Mouse (Mus musculus) heart, embryonic 16.5 days (tissue): ENCODE data around the gene Pkn1. TPM values are rescaled to one million over a fixed set of nuclear protein-coding genes. Genes with fewer than 3 reads are reported as not detected.
A peak's percentile ranks its signal among the peaks of the same experiment; 100 is the strongest.

ENCODE experiments used
- ATAC-seq: fragments of 200-750 bp; cut with Nextera tagmentation; replicated peaks from 2 replicates; pipeline ENCODE4 v1.8.0; 2017; ENCODE audit warnings: moderate number of reproducible peaks; ENCODE audit not compliant: insufficient read depth, low FRiP score; ENCODE audit errors: extremely low read depth
- H3K27ac ChIP-seq: fragments of 300-500 bp; sonication (generic); 2 replicates; pipeline ENCODE4 v1.5.1; 2014; ENCODE audit warnings: mild to moderate bottlenecking, low read length, control low read depth, moderate library complexity
- H3K27me3 ChIP-seq: fragments of 300-500 bp; sonication (generic); 2 replicates; pipeline ENCODE4 v1.6.1; 2014; ENCODE audit warnings: low read length, mixed read lengths; ENCODE audit not compliant: control insufficient read depth, insufficient read depth
- H3K36me3 ChIP-seq: fragments of 300-500 bp; sonication (generic); 2 replicates; pipeline ENCODE4 v1.6.1; 2014; ENCODE audit not compliant: control insufficient read depth, insufficient read depth
- H3K4me1 ChIP-seq: fragments of 300-500 bp; sonication (generic); 2 replicates; pipeline ENCODE4 v1.6.1; 2014; ENCODE audit warnings: low read length, mixed read lengths; ENCODE audit not compliant: control insufficient read depth, insufficient read depth
- H3K4me2 ChIP-seq: fragments of 300-500 bp; sonication (generic); 2 replicates; pipeline ENCODE4 v1.6.1; 2014; ENCODE audit warnings: low read depth, mild to moderate bottlenecking, control low read depth, low read length
- H3K4me3 ChIP-seq: fragments of 300-500 bp; sonication (generic); 2 replicates; pipeline ENCODE4 v1.5.1; 2014; ENCODE audit warnings: mild to moderate bottlenecking, control low read depth, low read length
- H3K9ac ChIP-seq: fragments of 300-500 bp; sonication (generic); 2 replicates; pipeline ENCODE4 v1.6.1; 2014; ENCODE audit warnings: low read length, control low read depth
- H3K9me3 ChIP-seq: fragments of 300-500 bp; sonication (generic); replicated peaks from 2 replicates; pipeline ENCODE4 v1.6.1; 2016; ENCODE audit warnings: low read length; ENCODE audit not compliant: control insufficient read depth
- WGBS: fragments of 180-500 bp; shearing (Covaris S2); extraction: QIAGEN DNeasy Blood & Tissue Kit; methylation state at CpG from one replicate; pipeline ENCODE4 v1.1.7; 2014; 5-methylcytosine and 5-hydroxymethylcytosine counted together
- polyA plus RNA-seq: library from polyadenylated mRNA; unstranded; fragments of >200 nt; fragmentation: Nextera tagmentation; extraction: Ambion mirVana; gene quantifications from 2 replicates; pipeline ENCODE4 v1.2.1, GENCODE M21; 2015

The Pkn1 gene
- polyA plus RNA-seq, 1 experiment from 2014 or later, result 17.5 TPM

- Histone ChIP-seq H3K27me3 (no peaks in the 10 kb centered on the region), H3K27ac (no peak overlapping the region), H3K36me3 (no peaks in the 10 kb centered on the region), H3K4me1 (no peaks in the 10 kb centered on the region), H3K4me2 (no peak overlapping the region), H3K4me3 (no peak overlapping the region), H3K9me3 (peaks cover 7% of the 10 kb centered on the region; the same call in 1 of the 2 replicates), H3K9ac (no peak overlapping the region)
- no peak for ATAC-seq
- WGBS, result 79% methylated on average over 7 of the region's 7 CpGs
These were observed 66.8 kb downstream of the Pkn1 start for GRCm38 (mm10) chr8:83632083-83632707.

DNA sequence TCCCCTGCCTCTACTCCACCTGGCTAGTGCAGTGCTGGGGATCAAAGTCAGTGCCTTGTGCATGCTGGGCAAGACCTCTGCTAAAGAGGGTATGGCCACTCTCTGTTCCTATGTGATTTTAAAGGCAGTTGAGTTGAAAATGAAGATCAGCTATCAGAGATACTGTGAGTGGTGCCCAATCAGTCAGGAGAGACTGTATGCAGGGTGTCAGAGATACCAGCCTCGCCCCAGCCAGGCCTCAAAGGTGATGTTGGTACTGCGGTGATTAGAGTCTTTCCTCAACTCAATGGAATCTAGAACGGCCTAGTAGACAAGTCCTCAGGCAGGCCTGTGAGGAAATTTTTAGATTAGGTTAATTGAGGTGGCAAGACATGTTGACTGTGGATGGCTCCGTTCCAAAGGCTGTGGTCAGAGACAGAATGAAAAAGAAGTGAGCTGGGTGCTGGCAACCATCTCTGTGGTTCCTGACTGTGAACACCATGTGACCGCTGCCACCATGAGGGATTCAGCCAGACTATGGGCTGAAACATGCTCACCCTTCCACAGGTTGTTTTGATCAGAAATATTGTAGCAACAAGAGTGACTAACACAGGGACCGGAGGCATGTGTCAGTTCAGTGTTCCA, 73.2 kb downstream of the Pkn1 start:
- H3K4me3 ChIP-seq, result no peak overlapping the region
- WGBS, result 73% methylated on average over 6 of the region's 6 CpGs
- no peak for ATAC-seq

GRCm38 (mm10) chr8:83624739-83625138, 74.2 kb downstream of the Pkn1 start:
- Histone ChIP-seq H3K27ac (no peak overlapping the region), H3K27me3 (peaks cover 4% of the 10 kb centered on the region), H3K4me3 (no peak overlapping the region), H3K4me1 (peaks cover 3% of the 10 kb centered on the region; the same call in 1 of the 2 replicates), H3K9me3 (no peaks in the 10 kb centered on the region), H3K4me2 (no peak overlapping the region), H3K36me3 (no peaks in the 10 kb centered on the region), H3K9ac (no peak overlapping the region)
- no peak for ATAC-seq
- 43% methylated on average over 3 of the region's 3 CpGs for WGBS

More for the DNA sequence above, 73.2 kb downstream of the Pkn1 start:
- Histone ChIP-seq H3K9me3 (no peaks in the 10 kb centered on the region), H3K4me1 (peaks cover 3% of the 10 kb centered on the region; the same call in 1 of the 2 replicates), H3K27ac (no peak overlapping the region), H3K9ac (no peak overlapping the region), H3K36me3 (no peaks in the 10 kb centered on the region), H3K4me2 (no peak overlapping the region), H3K27me3 (peaks cover 4% of the 10 kb centered on the region)

GRCm38 (mm10) chr8:83623549-83623948, 75.4 kb downstream of the Pkn1 start:
- Histone ChIP-seq H3K27ac (no peak overlapping the region), H3K4me1 (peaks cover 3% of the 10 kb centered on the region; the same call in 1 of the 2 replicates), H3K9me3 (no peaks in the 10 kb centered on the region), H3K4me2 (no peak overlapping the region), H3K9ac (no peak overlapping the region), H3K4me3 (no peak overlapping the region), H3K36me3 (no peaks in the 10 kb centered on the region), H3K27me3 (peaks cover 4% of the 10 kb centered on the region)
- WGBS, result 70% methylated on average over 7 of the region's 7 CpGs
- ATAC-seq, result no peak

DNA sequence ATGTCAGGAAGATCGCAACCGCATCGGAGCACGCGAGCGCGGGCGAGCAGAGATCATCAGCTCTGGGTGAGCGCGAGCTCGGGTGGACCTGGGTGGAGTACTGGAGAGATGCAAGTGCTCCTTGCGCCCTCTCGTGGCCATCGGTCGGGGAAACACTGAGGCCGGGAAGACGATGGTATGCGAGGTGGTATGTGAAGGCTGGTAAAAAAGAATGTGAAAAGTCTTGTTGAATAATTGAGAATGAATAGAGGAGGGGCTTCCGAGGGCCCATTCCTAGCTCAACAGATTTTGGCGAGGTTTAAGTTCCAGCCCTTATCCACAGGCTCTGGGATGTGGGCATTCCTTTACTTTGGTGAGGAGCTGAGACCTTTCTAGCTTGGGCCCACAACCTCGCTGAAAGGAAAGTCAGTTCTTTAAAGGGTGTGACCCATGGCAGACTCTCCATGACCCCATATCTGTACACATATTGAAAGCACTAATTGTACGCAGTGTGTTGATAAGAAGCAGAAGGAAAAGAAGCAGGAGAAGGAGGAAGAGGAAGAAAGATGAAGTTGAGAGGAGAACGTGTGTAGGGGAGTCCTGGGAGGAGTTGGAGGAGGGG, 76.5 kb downstream of the Pkn1 start:
- no peaks in the 10 kb centered on the region for H3K9me3 ChIP-seq
- peak overlapping the region; percentile 44 for H3K4me3 ChIP-seq
- H3K4me2 ChIP-seq, result peak overlapping the region; percentile 73
- H3K27ac ChIP-seq, result no peak overlapping the region
- ATAC-seq, result peak; percentile 87
- WGBS, result 8% methylated on average over 23 of the region's 23 CpGs
- no peaks in the 10 kb centered on the region for H3K36me3 ChIP-seq
- peak overlapping the region; percentile 67 for H3K9ac ChIP-seq
- H3K4me1 ChIP-seq, result peaks cover 3% of the 10 kb centered on the region; the same call in 1 of the 2 replicates
- peaks cover 4% of the 10 kb centered on the region for H3K27me3 ChIP-seq

DNA sequence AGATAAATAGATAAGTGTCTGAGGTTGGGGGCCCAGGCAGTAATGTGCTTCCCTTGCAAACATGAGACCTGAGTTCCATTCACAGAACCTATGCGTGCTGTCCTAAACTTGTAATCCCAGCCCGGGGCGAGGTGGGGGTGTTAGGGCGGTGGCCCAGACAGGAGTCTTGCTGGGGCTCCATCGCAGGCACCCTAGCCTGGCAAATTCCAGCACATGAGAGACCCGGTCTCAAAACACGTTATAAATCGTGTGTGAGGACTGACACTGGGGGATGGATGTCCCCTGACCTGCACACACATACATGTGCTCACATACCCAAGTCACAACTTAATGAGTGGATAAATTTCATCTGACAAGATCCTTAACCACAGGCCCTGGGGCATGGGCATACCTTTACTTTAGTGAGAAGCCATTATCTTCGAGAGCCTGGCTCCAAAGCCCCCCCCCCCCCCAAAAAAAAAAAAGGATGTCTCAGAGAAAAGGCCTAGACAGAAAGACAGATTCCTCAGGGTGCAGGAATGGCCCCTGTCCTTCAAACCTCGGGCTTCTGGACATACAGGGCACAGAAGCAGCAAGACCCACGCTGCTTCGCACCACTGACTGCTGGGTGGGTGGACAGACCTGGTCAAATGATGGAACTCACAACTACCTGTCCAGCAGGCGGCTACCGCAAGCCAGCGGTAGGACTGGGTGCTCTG, 77.1 kb downstream of the Pkn1 start:
- no peak; the same call in 1 of the 2 replicates for ATAC-seq
- Histone ChIP-seq H3K36me3 (no peaks in the 10 kb centered on the region), H3K4me2 (peak overlapping the region; percentile 73), H3K9ac (peak overlapping the region; percentile 67), H3K27me3 (peaks cover 4% of the 10 kb centered on the region), H3K4me1 (peaks cover 3% of the 10 kb centered on the region; the same call in 1 of the 2 replicates), H3K4me3 (peak overlapping the region; percentile 44), H3K27ac (no peak overlapping the region), H3K9me3 (no peaks in the 10 kb centered on the region)
- 54% methylated on average over 15 of the region's 15 CpGs for WGBS

- ATAC-seq, result no peak
- Histone ChIP-seq H3K9ac (no peak overlapping the region), H3K4me3 (no peak overlapping the region), H3K36me3 (no peaks in the 10 kb centered on the region), H3K4me1 (peaks cover 3% of the 10 kb centered on the region; the same call in 1 of the 2 replicates), H3K27me3 (peaks cover 4% of the 10 kb centered on the region), H3K4me2 (no peak overlapping the region), H3K9me3 (no peaks in the 10 kb centered on the region), H3K27ac (no peak overlapping the region)
- 82% methylated on average over 9 of the region's 9 CpGs for WGBS
These were observed 79.3 kb downstream of the Pkn1 start for GRCm38 (mm10) chr8:83619568-83620285.

- Histone ChIP-seq H3K4me2 (no peak overlapping the region), H3K9ac (no peak overlapping the region), H3K4me1 (peaks cover 3% of the 10 kb centered on the region; the same call in 1 of the 2 replicates), H3K36me3 (no peaks in the 10 kb centered on the region), H3K27ac (no peak overlapping the region), H3K4me3 (no peak overlapping the region), H3K27me3 (peaks cover 4% of the 10 kb centered on the region), H3K9me3 (no peaks in the 10 kb centered on the region)
- no peak for ATAC-seq
- 93% methylated on average over 2 of the region's 2 CpGs for whole genome bisulfite sequencing
These were observed 80.4 kb downstream of the Pkn1 start for GRCm38 (mm10) chr8:83618566-83618965.
